Mouse (Mus musculus) liver, embryonic 11.5 days (tissue): Measurements from ENCODE around the gene Trir. TPM values are rescaled to one million over a fixed set of nuclear protein-coding genes. Genes with fewer than 3 reads are reported as not detected.
A peak's percentile ranks its signal among the peaks of the same experiment; 100 is the strongest.

Experiments used
- ATAC-seq: fragments of 200-750 bp; cut with Nextera tagmentation; replicated peaks from 2 replicates; pipeline ENCODE4 v1.8.0; 2017; ENCODE audit warnings: moderate number of reproducible peaks, mild to moderate bottlenecking, moderate TSS enrichment, moderate library complexity; ENCODE audit not compliant: low FRiP score
- DNase-seq: peaks from one replicate; pipeline ENCODE4 v3.0.0-alpha.2; 2017; ENCODE audit warnings: low spot score
- H3K27ac ChIP-seq: fragments of 300-500 bp; sonication (generic); 2 replicates; pipeline ENCODE4 v1.5.1; 2014; ENCODE audit warnings: mild to moderate bottlenecking, low read depth, low read length, control low read depth
- H3K27me3 ChIP-seq: fragments of 300-500 bp; sonication (generic); replicated peaks from 2 replicates; pipeline ENCODE4 v1.6.1; 2014; ENCODE audit warnings: low read length, mixed read lengths; ENCODE audit not compliant: control insufficient read depth, insufficient read depth
- H3K36me3 ChIP-seq: fragments of 300-500 bp; sonication (generic); 2 replicates; pipeline ENCODE4 v1.6.1; 2014; ENCODE audit warnings: mild to moderate bottlenecking, low read length, moderate library complexity, mixed read lengths; ENCODE audit not compliant: control insufficient read depth, insufficient read depth
- H3K4me1 ChIP-seq: fragments of 300-500 bp; sonication (generic); replicated peaks from 2 replicates; pipeline ENCODE4 v1.6.1; 2014; ENCODE audit warnings: low read length, mixed read lengths; ENCODE audit not compliant: control insufficient read depth, insufficient read depth
- H3K4me2 ChIP-seq: fragments of 300-500 bp; sonication (generic); 2 replicates; pipeline ENCODE4 v1.6.1; 2014; ENCODE audit warnings: mild to moderate bottlenecking, control low read depth, moderate library complexity
- H3K4me3 ChIP-seq: fragments of 300-500 bp; sonication (generic); 2 replicates; pipeline ENCODE4 v1.5.1; 2014; ENCODE audit warnings: low read depth, low read length, control low read depth
- H3K9ac ChIP-seq: fragments of 300-500 bp; sonication (generic); 2 replicates; pipeline ENCODE4 v1.6.1; 2014; ENCODE audit warnings: low read depth, low read length, control low read depth
- H3K9me3 ChIP-seq: fragments of 300-500 bp; sonication (generic); 2 replicates; pipeline ENCODE4 v1.6.1; 2016; ENCODE audit warnings: low read length, inconsistent platforms, mixed read lengths; ENCODE audit not compliant: control insufficient read depth
- WGBS: fragments of 180-500 bp; shearing (Covaris S2); extraction: QIAGEN DNeasy Blood & Tissue Kit; methylation state at CpG from one replicate; pipeline ENCODE4 v1.1.7; 2014; 5-methylcytosine and 5-hydroxymethylcytosine counted together
- polyA plus RNA-seq: library from polyadenylated mRNA; unstranded; fragments of >200 nt; fragmentation: Nextera tagmentation; extraction: Ambion mirVana; gene quantifications from 2 replicates; pipeline ENCODE4 v1.2.1, GENCODE M21; 2014

Gene Trir
- polyA plus RNA-seq, 1 experiment from 2014 or later: 138 TPM

DNA sequence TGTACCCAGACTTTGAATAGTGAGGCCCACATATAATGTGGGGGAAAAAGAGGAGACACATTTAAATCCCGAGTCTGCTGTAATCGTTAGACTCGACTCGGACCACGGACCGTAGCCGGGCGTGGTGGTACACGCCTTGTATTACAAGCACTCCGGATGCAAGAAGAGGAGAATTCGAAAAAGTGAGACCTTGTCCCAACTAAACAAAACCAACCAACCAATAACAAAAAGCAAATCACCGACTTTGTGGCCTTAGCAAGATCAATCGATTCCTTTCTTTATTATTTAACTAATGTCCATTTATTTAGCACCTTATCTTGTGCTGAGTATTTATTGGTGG is 863 bp downstream of the Trir start:
- peak overlapping the region; percentile 100 for H3K4me3 ChIP-seq
- H3K9ac ChIP-seq: peak overlapping the region; percentile 99
- no peaks in the 10 kb centered on the region for H3K27me3 ChIP-seq
- no peak for DNase-seq
- no peak for ATAC-seq
- WGBS: 1% methylated on average over 13 of the region's 13 CpGs
- no peaks in the 10 kb centered on the region for H3K9me3 ChIP-seq
- H3K36me3 ChIP-seq: peaks cover 39% of the 10 kb centered on the region
- peak overlapping the region; percentile 94 for H3K27ac ChIP-seq
- H3K4me1 ChIP-seq: peaks cover 35% of the 10 kb centered on the region
- peak overlapping the region; percentile 92 for H3K4me2 ChIP-seq

DNA sequence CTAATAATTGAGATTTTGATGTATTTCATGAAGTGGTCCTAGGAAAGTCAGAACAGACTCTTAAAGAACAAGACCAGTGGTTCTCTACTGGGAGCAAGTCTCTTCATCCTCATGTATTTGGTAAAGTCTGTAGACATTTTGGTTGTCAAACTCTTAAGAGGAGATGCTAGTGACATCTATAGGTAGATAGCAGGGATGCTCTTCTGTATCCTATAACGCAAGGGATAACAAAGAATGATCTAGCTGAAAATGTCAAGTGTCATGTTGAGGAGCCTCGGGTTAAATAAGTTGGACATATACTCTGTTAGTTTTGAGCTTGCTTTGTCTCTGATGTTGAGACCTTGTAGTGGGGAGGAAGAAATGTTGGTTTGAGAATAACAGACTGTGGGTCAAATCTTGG is 1.3 kb downstream of the Trir start:
- no peak for DNase-seq

DNA sequence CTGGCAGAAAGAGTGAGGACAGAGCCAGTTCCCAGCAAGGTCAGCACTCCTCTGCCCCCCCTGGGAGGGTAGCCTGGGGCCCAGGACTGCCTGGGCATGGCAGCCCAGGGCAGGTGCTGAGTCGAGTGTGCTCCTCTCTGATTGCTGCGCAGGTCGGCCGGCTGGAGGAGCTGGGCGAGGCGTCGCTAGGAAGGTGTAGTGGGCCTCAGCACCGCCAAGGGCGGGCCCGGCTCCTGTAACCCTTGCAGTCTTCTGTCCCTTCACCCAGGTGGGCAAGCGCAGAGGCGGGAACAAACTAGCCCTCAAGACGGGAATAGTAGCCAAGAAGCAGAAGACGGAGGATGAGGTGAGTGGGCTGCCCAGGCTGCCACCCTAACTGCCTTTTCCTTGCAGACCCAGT is 2.6 kb downstream of the Trir start:
- Histone ChIP-seq H3K4me2 (peak overlapping the region; percentile 92), H3K9me3 (no peaks in the 10 kb centered on the region), H3K27ac (no peak overlapping the region), H3K27me3 (no peaks in the 10 kb centered on the region), H3K9ac (peak overlapping the region; percentile 99; the same call in 1 of the 2 replicates), H3K4me1 (peaks cover 30% of the 10 kb centered on the region), H3K36me3 (peaks cover 33% of the 10 kb centered on the region), H3K4me3 (peak overlapping the region; percentile 100)
- DNase-seq: no peak
- 88% methylated on average over 14 of the region's 14 CpGs for WGBS
- ATAC-seq: no peak

More for the DNA sequence above, 1.3 kb downstream of the Trir start:
- H3K9ac ChIP-seq: peak overlapping the region; percentile 99
- no peaks in the 10 kb centered on the region for H3K9me3 ChIP-seq
- peak overlapping the region; percentile 100 for H3K4me3 ChIP-seq
- no peak overlapping the region for H3K27ac ChIP-seq
- ATAC-seq: no peak
- peaks cover 39% of the 10 kb centered on the region for H3K36me3 ChIP-seq
- no peaks in the 10 kb centered on the region for H3K27me3 ChIP-seq
- peaks cover 35% of the 10 kb centered on the region for H3K4me1 ChIP-seq
- peak overlapping the region; percentile 92 for H3K4me2 ChIP-seq
- WGBS: 32% methylated on average over 2 of the region's 2 CpGs

DNA sequence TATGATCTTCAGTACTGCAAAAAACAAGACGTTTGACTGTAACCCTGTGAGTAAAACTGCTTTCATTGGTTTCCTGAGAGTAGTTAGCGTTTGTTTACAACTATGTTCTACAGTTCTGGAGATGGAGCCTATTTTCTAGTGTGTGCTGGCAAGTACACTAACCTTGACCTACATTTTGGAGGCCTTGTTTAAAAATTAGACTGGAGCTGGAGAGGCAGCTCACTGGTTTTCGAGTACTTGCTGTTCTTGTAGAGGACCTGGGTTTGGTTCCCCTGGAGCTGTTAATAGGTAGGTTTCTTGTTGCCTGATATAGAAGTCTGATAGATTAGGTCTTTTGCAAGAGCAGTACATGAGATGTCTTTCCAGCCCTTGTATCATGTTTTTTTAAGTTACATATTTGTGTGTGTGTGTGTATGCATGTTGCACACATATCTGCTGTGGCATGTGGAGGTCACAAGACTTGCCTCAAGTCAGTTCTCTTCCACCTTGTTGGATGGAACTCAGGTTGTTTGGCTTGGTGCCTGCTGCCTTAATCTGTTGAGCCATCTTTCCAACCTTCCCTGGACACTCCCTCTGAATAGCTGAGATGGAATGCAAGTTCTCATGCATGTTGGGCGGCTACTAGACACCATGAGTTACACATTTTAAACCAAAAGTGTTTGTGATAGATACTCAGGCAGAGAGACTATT is 6.1 kb downstream of the Trir start:
- Histone ChIP-seq H3K4me3 (no peak overlapping the region), H3K27ac (no peak overlapping the region), H3K4me2 (no peak overlapping the region), H3K4me1 (peaks cover 25% of the 10 kb centered on the region), H3K27me3 (no peaks in the 10 kb centered on the region), H3K9me3 (no peaks in the 10 kb centered on the region), H3K9ac (no peak overlapping the region), H3K36me3 (peaks cover 33% of the 10 kb centered on the region)
- ATAC-seq (no peak), DNase-seq (no peak)
- 78% methylated on average over 4 of the region's 4 CpGs for WGBS

DNA sequence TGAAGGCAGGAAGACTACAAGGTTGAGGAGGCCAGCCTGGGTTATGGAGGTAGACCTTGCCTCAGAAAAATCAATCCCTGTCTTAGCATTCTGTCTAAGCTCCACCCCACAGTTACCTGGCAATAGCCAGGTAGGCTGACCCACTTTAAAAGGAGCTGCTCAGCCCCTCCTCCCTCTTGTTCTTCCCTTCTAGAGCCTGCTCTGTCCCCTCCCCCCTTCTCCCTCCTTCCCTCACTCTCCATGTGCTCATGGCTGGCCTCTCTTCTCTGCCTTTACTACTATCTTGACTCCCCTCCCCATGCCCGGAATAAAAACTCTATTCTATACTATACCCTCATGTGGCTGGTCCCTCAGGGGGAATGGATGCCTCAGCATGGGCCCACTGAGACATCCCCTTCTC is 7.2 kb downstream of the Trir start:
- no peak overlapping the region for H3K9ac ChIP-seq
- no peaks in the 10 kb centered on the region for H3K27me3 ChIP-seq
- DNase-seq (no peak), ATAC-seq (no peak)
- no peak overlapping the region for H3K4me3 ChIP-seq
- peaks cover 14% of the 10 kb centered on the region for H3K4me1 ChIP-seq
- H3K9me3 ChIP-seq: no peaks in the 10 kb centered on the region
- H3K27ac ChIP-seq: 0 out of 2 replicates have a peak overlapping the region, but pooled peaks have one; percentile 28
- 44% methylated on average over 1 of the region's 1 CpGs for WGBS
- peak overlapping the region; percentile 96; the same call in 1 of the 2 replicates for H3K4me2 ChIP-seq
- peaks cover 33% of the 10 kb centered on the region for H3K36me3 ChIP-seq

DNA sequence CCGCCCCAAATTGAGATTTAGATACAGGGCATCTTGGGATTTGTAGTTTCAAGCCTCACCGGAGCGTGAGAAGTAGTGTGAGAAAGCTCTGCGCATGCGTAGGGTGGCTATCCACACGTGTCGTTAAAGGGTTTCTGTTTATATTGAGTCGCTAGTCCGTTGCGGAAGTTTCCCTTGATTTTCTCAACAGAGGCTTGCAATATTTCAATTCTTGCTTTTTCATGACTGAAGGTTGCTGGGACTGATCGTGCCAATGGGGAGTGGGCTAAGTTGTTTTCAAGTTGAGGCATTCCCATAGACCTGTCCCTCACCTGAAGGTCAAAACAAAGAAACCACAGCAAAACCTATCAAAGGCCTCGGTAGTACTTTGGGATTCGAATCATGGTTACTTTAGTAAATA is 8.1 kb downstream of the Trir start:
- Histone ChIP-seq H3K9ac (peak overlapping the region; percentile 95), H3K4me2 (peak overlapping the region; percentile 96), H3K27ac (peak overlapping the region; percentile 97), H3K9me3 (no peaks in the 10 kb centered on the region), H3K4me1 (peaks cover 10% of the 10 kb centered on the region; the same call in 1 of the 2 replicates), H3K4me3 (peak overlapping the region; percentile 73), H3K27me3 (no peaks in the 10 kb centered on the region), H3K36me3 (peaks cover 25% of the 10 kb centered on the region)
- WGBS: 2% methylated on average over 13 of the region's 13 CpGs
- DNase-seq (peak; percentile 71), ATAC-seq (no peak)

DNA sequence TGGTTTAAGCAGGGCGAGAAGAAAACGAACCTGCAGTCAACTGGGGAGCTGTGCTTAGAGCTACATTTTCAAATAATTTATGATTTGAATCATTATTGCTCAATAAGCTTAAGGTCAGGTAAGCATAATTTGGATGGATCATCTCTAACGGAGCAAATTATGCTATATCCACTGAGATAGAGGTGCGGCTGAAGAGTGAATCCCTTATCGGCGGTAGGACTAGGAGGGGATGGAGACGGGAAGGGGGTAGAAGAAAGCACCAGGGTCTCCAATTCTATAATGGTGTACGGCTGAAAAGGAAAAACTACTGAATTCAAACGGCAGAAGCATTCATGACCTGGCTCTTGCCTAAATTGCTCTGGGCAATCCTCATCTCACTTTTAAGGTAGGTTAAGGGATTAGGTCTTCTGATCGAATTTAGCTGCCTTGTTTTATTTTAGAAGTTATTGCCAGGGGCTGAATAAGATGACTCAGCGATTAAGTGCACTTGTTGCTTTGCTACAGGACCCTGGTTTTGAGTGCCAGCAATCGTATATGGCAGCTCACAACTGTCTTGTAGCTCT is 8.6 kb downstream of the Trir start:
- Histone ChIP-seq H3K4me3 (peak overlapping the region; percentile 73), H3K9me3 (no peaks in the 10 kb centered on the region), H3K4me1 (peaks cover 14% of the 10 kb centered on the region), H3K27ac (peak overlapping the region; percentile 97), H3K9ac (peak overlapping the region; percentile 95), H3K27me3 (no peaks in the 10 kb centered on the region), H3K36me3 (peaks cover 25% of the 10 kb centered on the region), H3K4me2 (peak overlapping the region; percentile 96)
- WGBS: 4% methylated on average over 12 of the region's 12 CpGs
- no peak for ATAC-seq
- no peak for DNase-seq

DNA sequence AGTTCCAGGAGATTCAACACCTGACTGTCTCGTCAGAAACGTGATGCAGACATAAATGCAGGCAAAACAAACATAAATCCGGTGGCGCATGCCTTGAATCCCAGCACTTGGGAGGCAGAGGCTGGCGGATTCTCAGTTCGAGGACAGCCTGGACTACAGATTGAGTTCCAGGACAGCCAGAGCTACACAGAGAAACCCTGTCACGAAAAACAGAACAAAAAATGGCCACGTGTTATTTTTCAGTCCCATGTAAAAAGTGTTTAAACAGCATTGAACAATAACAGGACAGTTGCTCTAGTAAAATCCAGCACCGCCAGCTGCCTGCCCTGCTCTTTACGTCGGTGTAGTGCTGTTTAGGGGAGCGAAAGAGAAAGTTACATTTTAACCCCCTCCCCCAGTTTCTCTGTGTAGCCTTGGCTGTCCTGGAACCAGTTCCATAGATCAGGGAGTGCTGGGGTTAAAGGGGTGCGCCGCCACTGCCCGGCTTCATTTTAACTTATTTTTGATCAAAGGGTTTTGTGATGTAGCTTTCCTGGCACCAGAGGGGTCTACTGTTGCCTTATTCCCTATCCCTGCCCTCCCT is 9.2 kb downstream of the Trir start:
- H3K4me1 ChIP-seq: peaks cover 14% of the 10 kb centered on the region
- peak overlapping the region; percentile 95 for H3K9ac ChIP-seq
- WGBS: 2% methylated on average over 15 of the region's 15 CpGs
- H3K36me3 ChIP-seq: peaks cover 28% of the 10 kb centered on the region
- DNase-seq: peak; percentile 66
- H3K27ac ChIP-seq: peak overlapping the region; percentile 97
- H3K27me3 ChIP-seq: no peaks in the 10 kb centered on the region
- H3K4me3 ChIP-seq: peak overlapping the region; percentile 73
- H3K4me2 ChIP-seq: peak overlapping the region; percentile 96
- H3K9me3 ChIP-seq: no peaks in the 10 kb centered on the region
- ATAC-seq: no peak
